Mouse (Mus musculus): ENCODE data around the gene Gcm1. TPM values are rescaled to one million over a fixed set of nuclear protein-coding genes. Genes with fewer than 3 reads are reported as not detected.

The Gcm1 gene
- polyA plus RNA-seq (2012): not detected in 2 replicates

DNA sequence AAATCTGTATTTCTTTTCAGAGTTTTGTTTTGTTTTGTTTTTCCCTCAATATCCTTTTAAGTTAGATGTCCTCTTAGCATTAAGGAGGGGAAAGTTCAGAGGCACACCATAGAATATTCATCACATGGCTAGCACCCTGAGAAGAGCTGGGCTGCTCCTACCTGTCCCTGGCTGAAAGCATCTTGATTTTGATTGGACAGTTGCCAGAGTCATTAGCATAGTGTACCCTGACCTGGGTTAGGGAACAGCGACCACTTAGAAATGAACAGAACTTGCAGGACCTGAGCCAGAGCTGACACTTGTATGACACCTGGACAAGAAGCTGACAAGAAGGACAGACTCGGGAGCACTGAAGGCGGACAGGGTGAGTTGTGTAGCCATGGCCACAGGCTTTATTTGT lies at the start of gene Gcm1:
Gcm1 (plus strand) TSS at position 248 of the 400 bp plus-strand sequence.
- no peak for TF ChIP-seq GATA1 (IDR thresholded peaks at IDR 0.05; ENCODE audit: low read length)

- no peak for TF ChIP-seq GATA1 (IDR thresholded peaks at IDR 0.05; ENCODE audit: low read length)
Observed at GRCm38 (mm10) chr9:78003278-78003677, 48.4 kb upstream of the Gcm1 start.

GRCm38 (mm10) chr9:78005481-78005880 lies 46.2 kb upstream of the Gcm1 start:
- TF ChIP-seq GATA1 (IDR thresholded peaks at IDR 0.05; ENCODE audit: low read length): no peak

DNA sequence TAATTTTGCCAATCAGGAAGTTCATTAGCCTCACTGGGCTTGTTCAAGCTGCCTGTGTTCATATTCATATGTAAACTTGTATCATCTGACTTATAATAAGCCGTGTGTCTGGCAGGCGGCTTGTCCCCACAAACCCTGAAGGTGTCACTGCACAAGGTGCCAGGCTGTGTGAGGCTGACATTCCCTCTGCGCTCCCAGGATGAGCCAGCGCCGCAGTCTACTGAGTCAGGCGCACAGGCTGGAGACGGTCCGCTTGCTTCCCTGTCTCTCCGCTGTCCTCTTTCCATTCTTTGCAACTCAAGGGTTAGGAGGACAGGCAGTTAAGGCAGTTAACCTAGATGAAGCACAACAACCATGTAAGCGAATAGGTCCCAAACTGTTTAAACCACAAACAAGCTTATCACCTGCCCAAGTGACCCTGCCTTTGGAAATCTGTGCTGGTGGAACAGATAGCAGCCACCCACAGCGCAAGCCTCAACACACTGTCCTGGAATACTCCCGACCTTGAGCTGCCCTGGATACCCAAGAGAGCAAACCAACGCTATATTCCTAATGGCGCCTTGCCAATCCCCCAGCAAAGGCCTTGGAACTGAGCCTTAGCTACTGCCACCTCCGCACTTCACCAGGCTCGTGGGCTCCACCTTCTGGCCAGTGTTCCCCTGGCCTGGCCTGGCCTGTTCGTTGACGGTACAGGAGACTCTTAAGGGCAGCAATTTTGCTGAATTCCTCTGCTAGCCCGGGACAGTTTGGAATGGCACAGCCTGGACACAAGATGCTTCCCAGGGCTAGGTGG lies 45.3 kb upstream of the Gcm1 start:
- no peak for TF ChIP-seq GATA1 (IDR thresholded peaks at IDR 0.05; ENCODE audit: low read length)

DNA sequence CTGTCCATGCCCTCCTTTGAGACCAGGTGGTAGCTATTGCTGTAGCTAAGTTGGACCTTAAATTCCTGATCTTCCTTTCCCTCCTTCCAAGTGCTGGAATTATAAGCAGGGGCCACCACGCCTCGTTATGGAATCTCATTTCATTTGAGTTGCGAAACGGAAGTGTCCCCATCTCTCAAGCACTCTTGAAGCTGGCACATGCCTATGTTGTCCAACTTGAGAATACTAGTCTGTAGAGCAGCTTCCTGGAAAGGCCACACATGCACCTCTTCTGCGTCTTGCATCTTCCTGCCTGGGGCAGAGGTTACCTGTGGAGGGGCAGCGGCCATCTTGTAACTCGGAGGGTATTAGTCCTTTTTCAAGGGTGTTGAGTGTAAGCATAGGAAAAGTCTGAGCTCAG lies 42.3 kb upstream of the Gcm1 start:
- no peak for TF ChIP-seq GATA1 (IDR thresholded peaks at IDR 0.05; ENCODE audit: low read length)

DNA sequence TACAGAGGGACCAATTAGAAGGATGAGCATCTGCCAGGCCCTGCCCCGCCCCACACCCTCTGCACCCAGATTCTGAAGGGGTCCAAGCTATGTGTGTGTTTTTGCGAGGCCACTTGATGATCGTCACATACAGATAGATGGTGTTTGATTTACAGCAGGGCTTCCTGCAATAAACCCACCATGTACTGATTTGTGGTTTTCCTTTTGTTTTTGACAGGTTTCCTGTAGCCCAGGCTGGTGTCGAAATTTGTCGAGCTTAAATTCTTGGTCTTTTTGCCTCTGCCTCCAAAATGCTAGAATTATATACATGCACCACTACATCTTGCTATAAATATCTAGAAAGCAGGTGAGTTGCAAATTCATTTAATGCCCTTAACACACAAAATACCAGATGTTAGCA lies 41.5 kb upstream of the Gcm1 start:
- no peak for TF ChIP-seq GATA1 (IDR thresholded peaks at IDR 0.05; ENCODE audit: low read length)

GRCm38 (mm10) chr9:78010707-78011106 lies 41.0 kb upstream of the Gcm1 start:
- no peak for TF ChIP-seq GATA1 (IDR thresholded peaks at IDR 0.05; ENCODE audit: low read length)

DNA sequence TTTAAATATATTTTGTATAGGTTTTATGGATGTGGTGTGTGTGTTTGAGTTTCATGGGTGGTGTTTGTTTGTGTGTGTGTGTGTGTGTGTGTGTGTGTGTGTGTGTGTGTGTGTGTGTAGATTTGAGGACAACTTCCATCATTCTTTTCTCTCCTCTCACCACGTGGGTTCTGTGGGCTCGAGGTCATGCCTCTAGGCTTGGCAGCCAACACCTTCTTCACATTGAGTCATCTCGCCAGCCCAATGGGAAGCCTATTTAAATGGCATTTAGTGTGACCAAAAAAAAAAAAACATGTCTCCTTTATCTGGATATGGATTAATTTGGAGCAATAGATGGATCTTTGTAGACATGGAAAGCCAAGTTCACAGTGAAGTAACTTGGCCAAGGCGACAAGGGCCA lies 39.7 kb upstream of the Gcm1 start:
- TF ChIP-seq GATA1 (IDR thresholded peaks at IDR 0.05; ENCODE audit: low read length): no peak

DNA sequence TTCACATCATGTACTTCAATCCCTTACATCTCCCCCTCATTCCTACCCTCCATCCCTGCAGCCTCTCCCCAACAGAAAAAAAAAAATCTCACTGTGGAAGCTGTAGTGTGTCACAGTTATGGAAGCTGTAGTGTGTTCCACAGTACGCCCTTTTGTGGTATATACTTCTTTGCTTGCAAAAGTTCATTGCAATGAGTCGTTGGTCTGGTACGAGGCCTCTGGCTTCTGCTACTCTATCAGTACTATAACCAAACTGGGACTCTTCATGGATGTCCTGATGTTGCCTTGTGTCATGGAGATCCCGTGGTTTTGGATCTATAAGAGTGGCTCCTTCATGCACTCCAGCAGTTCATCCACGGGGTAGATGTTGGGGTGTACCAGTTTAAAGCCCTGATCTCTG lies 39.0 kb upstream of the Gcm1 start:
- TF ChIP-seq GATA1 (IDR thresholded peaks at IDR 0.05; ENCODE audit: low read length): no peak

DNA sequence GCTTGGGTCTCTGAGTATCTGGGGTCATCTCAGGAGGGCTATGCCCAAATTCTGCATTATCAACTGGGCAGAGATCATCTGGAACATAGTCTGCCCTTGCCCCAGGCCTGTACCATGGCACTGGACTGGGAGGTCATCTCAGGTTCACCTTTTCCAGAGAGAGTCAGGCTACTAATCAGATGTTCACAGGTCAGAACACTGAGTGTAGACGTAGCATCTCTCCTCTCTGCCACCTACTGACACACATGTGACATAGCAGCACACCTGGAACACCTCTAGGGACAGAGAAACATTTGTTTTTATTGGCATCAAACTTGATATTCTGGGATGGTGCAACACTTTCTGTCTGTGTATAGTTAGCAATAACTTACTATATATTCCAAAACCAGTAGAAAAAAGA lies 37.9 kb upstream of the Gcm1 start:
- TF ChIP-seq GATA1 (IDR thresholded peaks at IDR 0.05; ENCODE audit: low read length): no peak

DNA sequence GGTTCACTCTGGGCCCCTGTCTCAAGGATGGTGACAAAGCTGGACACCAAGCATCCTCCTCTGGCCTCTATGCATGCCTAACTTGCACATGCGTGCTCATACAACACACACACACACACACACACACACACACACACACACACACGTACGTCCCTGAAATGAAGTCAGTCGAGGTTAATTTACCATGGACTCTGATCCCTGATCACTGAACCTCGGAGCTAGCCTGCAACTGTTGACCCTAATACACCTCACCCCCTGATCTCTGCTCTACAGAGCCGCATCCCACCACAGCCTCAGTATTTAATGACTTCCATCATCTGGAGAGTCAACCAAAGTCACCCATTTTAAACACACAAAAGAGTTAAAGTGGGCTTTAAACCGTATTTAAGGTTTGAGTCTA lies 35.9 kb upstream of the Gcm1 start:
- TF ChIP-seq GATA1 (IDR thresholded peaks at IDR 0.05; ENCODE audit: low read length): no peak

DNA sequence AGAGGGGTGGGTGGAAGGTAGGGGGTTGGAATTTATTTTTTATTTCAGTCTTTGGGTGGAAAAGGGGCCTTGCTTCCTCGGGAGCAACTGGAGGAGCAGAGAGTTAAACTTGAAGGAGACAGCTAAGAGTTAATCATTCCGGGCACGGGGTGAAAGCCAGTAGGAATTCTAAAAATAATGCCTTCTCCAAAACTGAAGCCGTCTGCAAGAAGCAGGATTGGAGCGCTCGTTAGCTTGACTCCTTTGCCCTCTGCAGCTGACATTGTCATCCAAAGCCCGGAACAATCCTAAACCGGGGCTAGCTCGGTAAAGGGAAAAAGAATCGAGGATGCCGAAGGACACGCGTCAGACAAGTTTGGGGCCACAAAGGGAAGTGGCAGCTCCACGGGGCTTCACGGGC lies 35.4 kb upstream of the Gcm1 start:
- TF ChIP-seq GATA1 (IDR thresholded peaks at IDR 0.05; ENCODE audit: low read length): no peak

- no peak for TF ChIP-seq GATA1 (IDR thresholded peaks at IDR 0.05; ENCODE audit: low read length)
Observed at GRCm38 (mm10) chr9:78021256-78021655, 30.5 kb upstream of the Gcm1 start.

DNA sequence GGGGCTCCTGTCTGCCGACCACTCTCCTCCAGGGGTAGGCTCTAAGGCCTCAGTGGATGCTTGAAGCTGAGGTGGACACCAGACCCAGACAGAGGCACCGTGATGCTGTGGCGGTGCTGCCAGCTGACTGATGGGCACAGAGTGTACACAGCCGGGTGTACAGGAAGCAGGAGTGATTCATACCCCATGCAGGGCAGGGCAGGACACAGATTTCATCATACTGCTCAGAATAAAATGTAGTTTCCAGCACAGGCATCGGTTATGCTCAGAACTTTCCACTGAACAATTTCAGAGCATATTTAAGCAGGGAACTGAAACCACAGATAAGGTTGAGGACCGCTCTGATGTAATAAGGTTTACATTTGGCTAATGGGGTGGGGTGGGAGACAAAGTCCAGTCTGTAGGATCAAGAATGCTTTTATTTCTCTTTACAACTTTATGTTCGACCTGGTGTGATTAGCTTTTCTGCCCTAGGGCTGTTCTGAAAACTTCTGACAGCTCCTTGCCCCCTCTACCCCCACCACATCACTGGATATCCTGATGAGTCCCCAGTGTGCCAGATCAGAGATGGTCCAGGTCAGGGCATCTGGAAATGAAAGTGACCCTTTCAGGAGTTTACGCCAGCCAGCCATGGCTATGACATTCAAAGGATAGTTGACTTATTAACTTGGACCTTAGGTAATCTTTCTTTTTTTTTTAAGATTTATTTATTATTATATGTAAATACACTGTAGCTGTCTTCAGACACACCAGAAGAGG lies 29.4 kb upstream of the Gcm1 start:
- no peak for TF ChIP-seq GATA1 (IDR thresholded peaks at IDR 0.05; ENCODE audit: low read length)

- TF ChIP-seq GATA1 (IDR thresholded peaks at IDR 0.05; ENCODE audit: low read length): no peak
Observed at GRCm38 (mm10) chr9:78024823-78025222, 26.9 kb upstream of the Gcm1 start.

DNA sequence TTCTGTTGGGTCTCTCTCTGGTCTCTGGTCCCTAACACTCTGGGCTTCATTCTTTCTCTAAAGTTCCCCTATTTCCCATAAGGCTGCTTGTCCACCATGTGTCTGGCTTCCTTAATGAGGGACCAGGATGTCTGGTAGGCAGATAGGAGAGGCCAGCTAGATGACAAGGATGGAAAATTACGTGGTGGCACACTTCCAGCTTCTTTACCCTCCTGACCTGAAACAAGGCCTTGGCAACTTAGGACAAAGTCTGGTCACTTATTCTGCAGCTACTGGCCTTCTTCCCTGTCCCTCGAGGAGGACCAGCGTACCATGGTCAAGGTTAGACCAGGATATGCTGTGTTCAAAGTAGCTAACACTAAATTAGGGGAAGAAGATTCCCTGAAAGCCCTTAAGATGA lies 24.6 kb upstream of the Gcm1 start:
- no peak for TF ChIP-seq GATA1 (IDR thresholded peaks at IDR 0.05; ENCODE audit: low read length)

Measured in G1E-ER4 (cell line).